Mouse (Mus musculus): ENCODE results near the gene Txn2. TPM values are rescaled to one million over a fixed set of nuclear protein-coding genes. Genes with fewer than 3 reads are reported as not detected.
A peak's percentile ranks its signal among the peaks of the same experiment; 100 is the strongest.

Txn2 gene
- polyA plus RNA-seq, 1 experiment from 2014 or later = 203 TPM

- H3K4me3 ChIP-seq = no peak overlapping the region
- H3K4me2 ChIP-seq = no peak overlapping the region
- ATAC-seq (replicated peaks) = no peak
- H3K27ac ChIP-seq = no peak overlapping the region
- WGBS = 72% methylated on average over 6 of the region's 6 CpGs
- no peak overlapping the region for H3K9ac ChIP-seq
- H3K36me3 ChIP-seq (replicated peaks) = no peaks in the 10 kb centered on the region; the same call in 1 of the 2 replicates
- H3K9me3 ChIP-seq = no peaks in the 10 kb centered on the region
- H3K27me3 ChIP-seq (replicated peaks) = no peaks in the 10 kb centered on the region
- peaks cover 30% of the 10 kb centered on the region for H3K4me1 ChIP-seq
Observed at GRCm38 (mm10) chr15:77931689-77932016, 2.8 kb upstream of the Txn2 start.

- ATAC-seq (replicated peaks) = no peak
- H3K27me3 ChIP-seq (replicated peaks) = no peaks in the 10 kb centered on the region
- H3K36me3 ChIP-seq (replicated peaks) = no peaks in the 10 kb centered on the region; the same call in 1 of the 2 replicates
- 82% methylated on average over 6 of the region's 6 CpGs for WGBS
- H3K4me2 ChIP-seq = no peak overlapping the region
- H3K4me3 ChIP-seq = no peak overlapping the region
- peaks cover 30% of the 10 kb centered on the region for H3K4me1 ChIP-seq
- H3K9me3 ChIP-seq = no peaks in the 10 kb centered on the region
- H3K27ac ChIP-seq = no peak overlapping the region
- H3K9ac ChIP-seq = no peak overlapping the region
Observed at GRCm38 (mm10) chr15:77930986-77931688, 2.3 kb upstream of the Txn2 start.

GRCm38 (mm10) chr15:77929804-77930203 is 998 bp upstream of the Txn2 start:
- ATAC-seq (replicated peaks) = no peak
- no peaks in the 10 kb centered on the region for H3K9me3 ChIP-seq
- H3K4me1 ChIP-seq = peaks cover 30% of the 10 kb centered on the region
- no peaks in the 10 kb centered on the region for H3K27me3 ChIP-seq (replicated peaks)
- WGBS = 51% methylated on average over 8 of the region's 8 CpGs
- peak overlapping the region; percentile 58 for H3K9ac ChIP-seq
- H3K36me3 ChIP-seq (replicated peaks) = no peaks in the 10 kb centered on the region; the same call in 1 of the 2 replicates
- peak overlapping the region; percentile 83 for H3K4me2 ChIP-seq
- no peak overlapping the region for H3K27ac ChIP-seq
- peak overlapping the region; percentile 95 for H3K4me3 ChIP-seq

- Histone ChIP-seq H3K9ac (peak overlapping the region; percentile 94), H3K36me3 (replicated peaks) (peaks cover 11% of the 10 kb centered on the region; the same call in 1 of the 2 replicates), H3K4me1 (peaks cover 24% of the 10 kb centered on the region), H3K9me3 (no peaks in the 10 kb centered on the region), H3K4me3 (peak overlapping the region; percentile 95), H3K4me2 (peak overlapping the region; percentile 83), H3K27me3 (replicated peaks) (no peaks in the 10 kb centered on the region), H3K27ac (peak overlapping the region; percentile 98)
- 22% methylated on average over 4 of the region's 4 CpGs for WGBS
- no peak for ATAC-seq (replicated peaks)
Observed at GRCm38 (mm10) chr15:77928091-77928490, 715 bp downstream of the Txn2 start.

GRCm38 (mm10) chr15:77926921-77927320 is 1.9 kb downstream of the Txn2 start:
- ATAC-seq (replicated peaks) = no peak
- H3K4me1 ChIP-seq = peaks cover 24% of the 10 kb centered on the region
- no peak overlapping the region for H3K4me2 ChIP-seq
- 96% methylated on average over 5 of the region's 5 CpGs for WGBS
- H3K9me3 ChIP-seq = no peaks in the 10 kb centered on the region
- H3K9ac ChIP-seq = no peak overlapping the region
- H3K27ac ChIP-seq = no peak overlapping the region
- H3K27me3 ChIP-seq (replicated peaks) = no peaks in the 10 kb centered on the region
- H3K36me3 ChIP-seq (replicated peaks) = peaks cover 14% of the 10 kb centered on the region; the same call in 1 of the 2 replicates
- no peak overlapping the region for H3K4me3 ChIP-seq

GRCm38 (mm10) chr15:77925195-77925594 is 3.6 kb downstream of the Txn2 start:
- Histone ChIP-seq H3K9ac (no peak overlapping the region), H3K4me1 (peaks cover 24% of the 10 kb centered on the region), H3K36me3 (replicated peaks) (peaks cover 23% of the 10 kb centered on the region), H3K4me2 (no peak overlapping the region), H3K9me3 (no peaks in the 10 kb centered on the region), H3K4me3 (no peak overlapping the region), H3K27me3 (replicated peaks) (no peaks in the 10 kb centered on the region), H3K27ac (no peak overlapping the region)
- 93% methylated on average over 2 of the region's 2 CpGs for WGBS
- ATAC-seq (replicated peaks) = no peak

- Histone ChIP-seq H3K4me1 (peaks cover 14% of the 10 kb centered on the region), H3K36me3 (replicated peaks) (peaks cover 23% of the 10 kb centered on the region), H3K27me3 (replicated peaks) (no peaks in the 10 kb centered on the region), H3K4me3 (no peak overlapping the region), H3K9me3 (no peaks in the 10 kb centered on the region), H3K9ac (no peak overlapping the region), H3K4me2 (no peak overlapping the region), H3K27ac (no peak overlapping the region)
- no peak for ATAC-seq (replicated peaks)
- 75% methylated on average over 9 of the region's 9 CpGs for WGBS
Observed at GRCm38 (mm10) chr15:77923267-77924035, 5.4 kb downstream of the Txn2 start.

GRCm38 (mm10) chr15:77922710-77923109 is 6.1 kb downstream of the Txn2 start:
- WGBS = 89% methylated on average over 9 of the region's 9 CpGs
- H3K36me3 ChIP-seq (replicated peaks) = peaks cover 23% of the 10 kb centered on the region
- no peak for ATAC-seq (replicated peaks)

GRCm38 (mm10) chr15:77921636-77922035 is 7.2 kb downstream of the Txn2 start:
- peaks cover 23% of the 10 kb centered on the region for H3K36me3 ChIP-seq (replicated peaks)
- 85% methylated on average over 6 of the region's 6 CpGs for WGBS
- ATAC-seq (replicated peaks) = no peak

More at GRCm38 (mm10) chr15:77922710-77923109, 6.1 kb downstream of the Txn2 start:
- Histone ChIP-seq H3K27ac (no peak overlapping the region), H3K9ac (no peak overlapping the region), H3K4me3 (no peak overlapping the region), H3K4me2 (no peak overlapping the region), H3K9me3 (no peaks in the 10 kb centered on the region), H3K4me1 (peaks cover 9% of the 10 kb centered on the region), H3K27me3 (replicated peaks) (no peaks in the 10 kb centered on the region)

GRCm38 (mm10) chr15:77920511-77921462 is 8.0 kb downstream of the Txn2 start:
- no peaks in the 10 kb centered on the region for H3K9me3 ChIP-seq
- H3K4me3 ChIP-seq = no peak overlapping the region
- H3K27me3 ChIP-seq (replicated peaks) = no peaks in the 10 kb centered on the region
- no peak for ATAC-seq (replicated peaks)
- no peak overlapping the region for H3K27ac ChIP-seq
- WGBS = 85% methylated on average over 10 of the region's 10 CpGs
- H3K36me3 ChIP-seq (replicated peaks) = peaks cover 27% of the 10 kb centered on the region
- H3K4me2 ChIP-seq = no peak overlapping the region
- no peak overlapping the region for H3K9ac ChIP-seq
- H3K4me1 ChIP-seq = no peaks in the 10 kb centered on the region

More at GRCm38 (mm10) chr15:77921636-77922035, 7.2 kb downstream of the Txn2 start:
- Histone ChIP-seq H3K27me3 (replicated peaks) (no peaks in the 10 kb centered on the region), H3K4me2 (no peak overlapping the region), H3K4me3 (no peak overlapping the region), H3K4me1 (no peaks in the 10 kb centered on the region), H3K9me3 (no peaks in the 10 kb centered on the region), H3K27ac (no peak overlapping the region), H3K9ac (no peak overlapping the region)

- ATAC-seq (replicated peaks) = no peak
- Histone ChIP-seq H3K4me1 (no peaks in the 10 kb centered on the region), H3K27ac (peak overlapping the region; percentile 13; the same call in 1 of the 2 replicates), H3K27me3 (replicated peaks) (no peaks in the 10 kb centered on the region), H3K9ac (no peak overlapping the region), H3K4me3 (no peak overlapping the region), H3K4me2 (no peak overlapping the region), H3K9me3 (no peaks in the 10 kb centered on the region), H3K36me3 (replicated peaks) (peaks cover 33% of the 10 kb centered on the region)
- WGBS = 89% methylated on average over 12 of the region's 12 CpGs
Observed at GRCm38 (mm10) chr15:77919441-77919840, 9.4 kb downstream of the Txn2 start.
